Mouse (Mus musculus) left cerebral cortex, postnatal 10 days (tissue): ENCODE measurements around the gene Tmem125. TPM values are rescaled to one million over a fixed set of nuclear protein-coding genes. Genes with fewer than 3 reads are reported as not detected.

Source experiments
- DNase-seq, 2 experiments: peaks; one replicate each; pipeline ENCODE4 v3.0.0; 2021 to 2022; ENCODE audit warnings: low spot score in 2 of 2, mixed read lengths in 1 of 2; ENCODE audit errors: extremely low spot score in 1 of 2
- intact Hi-C: fragments of 180-260 bp; cut with DNase I; formaldehyde crosslinking; loops from one replicate; pipeline ENCODE4 v1.15.1; 2025
- total RNA-seq, 2 experiments: library from RNA; stranded (reverse); gene quantifications; 2 replicates each; pipeline ENCODE4 v1.2.3; 2021

Gene Tmem125
- total RNA-seq, 2 experiments from 2014 or later: 1.5 to 1.8 TPM

DNA sequence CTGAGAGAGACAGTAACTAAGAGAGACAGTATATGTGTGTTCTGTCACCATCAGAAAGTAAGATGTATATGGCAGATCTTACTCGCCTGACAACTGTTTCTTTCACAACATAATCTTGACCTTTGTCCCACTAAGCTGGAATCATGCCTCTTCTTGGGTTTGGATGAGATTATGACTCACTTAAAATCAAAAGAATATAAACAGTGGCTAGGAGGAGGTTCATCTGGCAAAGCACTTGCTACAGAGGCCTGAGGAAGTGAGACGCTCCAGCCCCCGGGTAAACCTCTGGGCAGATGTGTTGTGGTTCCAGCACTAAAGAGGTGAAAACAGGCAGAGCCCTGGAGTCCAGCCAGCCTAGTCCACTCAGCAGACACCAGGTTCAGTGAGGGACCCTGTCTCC is 38.3 kb downstream of the Tmem125 start:
- intact Hi-C loops: no loop called here
- peak in 1 of 2 experiments; percentile 57 for DNase-seq

- intact Hi-C loops: no loop called here
- no peak for DNase-seq
Measured at GRCm38 (mm10) chr4:118500792-118501191, 43.1 kb downstream of the Tmem125 start.

DNA sequence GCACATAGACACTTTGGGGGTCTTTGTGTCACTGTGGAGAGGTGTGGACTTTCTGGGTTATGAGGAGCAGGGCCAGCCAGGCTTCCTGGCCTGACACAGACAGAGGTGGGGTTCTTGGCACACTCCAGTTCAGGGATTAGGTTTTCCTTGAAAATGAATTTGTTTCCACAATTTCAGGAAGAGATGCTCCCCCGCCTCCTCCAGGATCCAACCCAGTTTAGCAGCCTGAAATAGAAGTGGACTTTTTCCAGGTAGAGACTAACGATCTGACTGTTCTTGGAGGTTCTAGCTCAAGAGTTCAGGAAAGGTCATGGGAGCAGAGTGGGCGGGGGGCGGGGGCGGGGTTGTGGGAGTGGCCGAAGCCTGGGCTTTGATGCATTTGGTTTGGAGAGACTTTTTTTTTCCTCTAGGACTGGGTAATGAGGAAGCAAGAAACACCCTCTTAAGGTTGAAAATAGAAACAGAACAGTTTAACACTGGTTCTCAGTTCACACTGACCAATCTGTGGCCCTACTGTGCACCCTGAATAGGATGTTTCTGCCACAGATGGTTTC is 43.6 kb downstream of the Tmem125 start:
- intact Hi-C loops: no loop called here
- no peak for DNase-seq

Other genes starting within 250 kb of the Tmem125 start
- 10 to 100 TPM; 36.1 to 36.6 TPM for gene Szt2, start 134.8 kb downstream of the Tmem125 start, total RNA-seq
- 10 to 100 TPM; 67.9 to 72.2 TPM for gene Med8, start 134.7 kb downstream of the Tmem125 start, total RNA-seq
- gene Elovl1, start 116.0 kb downstream of the Tmem125 start, total RNA-seq: 10 to 100 TPM; 17.2 to 18.4 TPM
- 1 to 10 TPM; 3.3 to 3.9 TPM for gene Cdc20, start 106.7 kb downstream of the Tmem125 start, total RNA-seq
- gene Mpl, start 86.5 kb downstream of the Tmem125 start, total RNA-seq: under 1 TPM in 1 of 2 experiments, not detected in 1; 0.12 TPM
- 10 to 100 TPM; 13.6 to 13.7 TPM for gene Tie1, start 54.0 kb downstream of the Tmem125 start, total RNA-seq
- not detected for gene 2610528J11Rik, start 17.0 kb downstream of the Tmem125 start, total RNA-seq
- 1 to 10 TPM in 1 of 2 experiments, under 1 TPM in 1; 0.90 to 1.1 TPM for gene Cfap57, start 76.7 kb upstream of the Tmem125 start, total RNA-seq
- 10 to 100 TPM; 48.3 to 54.4 TPM for gene Ebna1bp2, start 76.8 kb upstream of the Tmem125 start, total RNA-seq
- gene Olfr62, start 114.9 kb upstream of the Tmem125 start, total RNA-seq: not detected
- not detected for gene Olfr1342, start 148.7 kb upstream of the Tmem125 start, total RNA-seq
- gene Olfr1341, start 159.5 kb upstream of the Tmem125 start, total RNA-seq: not detected
- gene Olfr1340, start 176.1 kb upstream of the Tmem125 start, total RNA-seq: not detected
- not detected for gene Olfr1339, start 188.1 kb upstream of the Tmem125 start, total RNA-seq
- not detected for gene Olfr1338, start 214.7 kb upstream of the Tmem125 start, total RNA-seq
- not detected for gene Olfr1337, start 238.5 kb upstream of the Tmem125 start, total RNA-seq